25 mouse cellular contexts compared by ENCODE assay signal in the genomic region with DNA sequence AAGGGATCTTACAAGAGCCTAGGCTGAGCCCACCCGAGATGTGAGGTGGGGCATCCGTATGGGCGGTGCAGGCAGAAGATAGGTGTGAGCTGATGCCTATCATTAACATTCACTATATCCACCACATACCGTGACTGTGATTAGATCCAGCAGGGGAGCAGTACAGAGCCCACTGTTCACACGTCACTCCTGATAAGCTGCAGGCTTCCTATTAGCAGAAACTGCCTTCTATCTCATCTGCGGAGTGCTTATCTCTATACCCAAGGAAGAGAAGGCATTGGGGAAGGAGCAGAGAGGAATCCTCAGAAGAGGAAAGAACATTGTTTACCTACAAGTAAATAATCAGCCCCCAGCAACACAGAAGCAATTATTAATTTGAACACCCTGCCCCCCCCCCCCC. TPM values are rescaled to one million over a fixed set of nuclear protein-coding genes. Genes with fewer than 3 reads are reported as not detected.
DNase-seq lines count a peak whose midpoint lies in the region; ATAC-seq and TF ChIP-seq lines count a peak whose summit lies in the region.
"Had no signal": no experiment of that assay in that cellular context is flagged by ENCODE, and none has a peak within 500 bp of the region (broad histone marks: within the 10 kb centered on the region; RNA-seq: fewer than 3 reads in every experiment).

No protein-coding gene starts in this region.

- no peak for TF ChIP-seq RAD21 in MEL (IDR thresholded peaks at IDR 0.05; ENCODE audit: low read depth, low read length)

- H3K4me3 ChIP-seq in megakaryocyte, embryonic 14.5 days (replicated peaks): peak overlapping the region; percentile 66
- no peak overlapping the region for H3K4me3 ChIP-seq in MEL (ENCODE audit: control insufficient read depth in 1 of 2, insufficient read depth in 1 of 2, low read depth in 2 of 2, low read length in 2 of 2)
- H3K4me3 ChIP-seq in liver, embryonic 12.5 days: no peak overlapping the region
- H3K4me3 ChIP-seq: forebrain, embryonic 10.5 days; gastrocnemius, adult 2 months; kidney, embryonic 15.5 days; limb, embryonic 13.5 days; midbrain, embryonic 10.5 days had no signal

- no peak overlapping the region for H3K9ac ChIP-seq in MEL (ENCODE audit: control insufficient read depth, low read depth, low read length, poor library complexity, severe bottlenecking)
- H3K9ac ChIP-seq in liver, embryonic 12.5 days: no peak overlapping the region
- H3K9ac ChIP-seq: forebrain, postnatal 0 days; kidney, embryonic 15.5 days; limb, embryonic 13.5 days; lung, embryonic 14.5 days had no signal

- peak overlapping the region; percentile 2; the same call in 1 of the 2 replicates for H3K4me2 ChIP-seq in liver, embryonic 12.5 days
- H3K4me2 ChIP-seq: kidney, embryonic 15.5 days; limb, embryonic 13.5 days; lung, embryonic 14.5 days had no signal

- peak; percentile 88 to 91 for TF ChIP-seq EP300 in MEL (IDR thresholded peaks at IDR 0.05; ENCODE audit: low read depth in 1 of 2, low read length in 2 of 2)

- 9% methylated on average over 6 of the region's 6 CpGs for WGBS in liver, embryonic 12.5 days (ENCODE audit: insufficient replicate concordance)

- H3K79me2 ChIP-seq in MEL (ENCODE audit: control insufficient read depth, insufficient read depth, low read length, poor library complexity): peaks cover 6% of the 10 kb centered on the region

- no peak for TF ChIP-seq CTCF in MEL (IDR thresholded peaks at IDR 0.05 in 2 of 3, conservative IDR thresholded peaks at IDR 0.05 in 1 of 3; ENCODE audit: control insufficient read depth in 1 of 3, insufficient read depth in 1 of 3, low read depth in 2 of 3, low read length in 3 of 3, poor library complexity in 1 of 3, severe bottlenecking in 1 of 3)

- TF ChIP-seq POLR2A in MEL (IDR thresholded peaks at IDR 0.05; ENCODE audit: control insufficient read depth in 1 of 2, insufficient read depth in 1 of 2, low read depth in 1 of 2, low read length in 2 of 2, poor library complexity in 1 of 2): no peak; a peak in 1 of 4 replicates

- H3K27ac ChIP-seq in MEL (ENCODE audit: control insufficient read depth, low read depth, low read length): peak overlapping the region; percentile 90
- no peak overlapping the region for H3K27ac ChIP-seq in liver, embryonic 12.5 days
- H3K27ac ChIP-seq: forebrain, embryonic 10.5 days; gastrocnemius, adult 2 months; kidney, embryonic 15.5 days; limb, embryonic 13.5 days; midbrain, embryonic 10.5 days had no signal

- ATAC-seq in megakaryocyte, adult 5-6 weeks (ENCODE audit: poor library complexity, severe bottlenecking): no peak
- peak; percentile 59 for ATAC-seq in liver, embryonic 12.5 days
- 0 out of 2 replicates have a peak, but pooled peaks have one; percentile 12 for ATAC-seq in megakaryocyte-erythroid progenitor cell, adult 5-6 weeks (replicated peaks; ENCODE audit: low FRiP score, low TSS enrichment, poor library complexity, severe bottlenecking)
- no peak for ATAC-seq in frontal cortex, adult (ENCODE audit: low TSS enrichment)
- ATAC-seq: forebrain, postnatal 0 days; intestine, postnatal 0 days had no signal

- H3K9me3 ChIP-seq in megakaryocyte, embryonic 14.5 days: no peaks in the 10 kb centered on the region
- no peaks in the 10 kb centered on the region for H3K9me3 ChIP-seq in MEL (replicated peaks; ENCODE audit: insufficient read depth, low read length)
- H3K9me3 ChIP-seq in liver, embryonic 12.5 days (replicated peaks): no peaks in the 10 kb centered on the region
- H3K9me3 ChIP-seq: forebrain, embryonic 10.5 days; kidney, embryonic 15.5 days; limb, embryonic 13.5 days; midbrain, embryonic 10.5 days had no signal

- no peaks in the 10 kb centered on the region for H3K27me3 ChIP-seq in megakaryocyte, embryonic 14.5 days (replicated peaks)
- no peaks in the 10 kb centered on the region for H3K27me3 ChIP-seq in MEL (ENCODE audit: control insufficient read depth in 1 of 2, insufficient read depth in 2 of 2, low read length in 2 of 2)
- no peaks in the 10 kb centered on the region for H3K27me3 ChIP-seq in liver, embryonic 12.5 days (replicated peaks)
- H3K27me3 ChIP-seq: kidney, embryonic 15.5 days; limb, embryonic 13.5 days had no signal

- H3K36me3 ChIP-seq in megakaryocyte, embryonic 14.5 days (replicated peaks; ENCODE audit: low read length): peaks cover 81% of the 10 kb centered on the region
- peaks cover 7 to 88% of the 10 kb centered on the region in 2 experiments for H3K36me3 ChIP-seq in MEL (ENCODE audit: control insufficient read depth in 1 of 2, insufficient read depth in 2 of 2, low read length in 2 of 2)
- H3K36me3 ChIP-seq in liver, embryonic 12.5 days: no peaks in the 10 kb centered on the region
- H3K36me3 ChIP-seq: forebrain, embryonic 10.5 days; kidney, embryonic 15.5 days; limb, embryonic 13.5 days; midbrain, embryonic 10.5 days had no signal

- DNase-seq in MEL (ENCODE audit: low read depth, low spot score): peak; percentile 70
- no peak for DNase-seq in right cerebral cortex, postnatal 14 days
- DNase-seq: adrenal gland, postnatal 25 days; cerebellum, adult 9-10 months; forebrain, postnatal 0 days; gastrocnemius, adult 2 months; kidney, postnatal 36 days; layer of hippocampus, postnatal 36 days; lung, embryonic 14.5 days had no signal

- peaks cover 99% of the 10 kb centered on the region for H3K4me1 ChIP-seq in megakaryocyte, embryonic 14.5 days
- H3K4me1 ChIP-seq in MEL (ENCODE audit: control insufficient read depth in 1 of 2, insufficient read depth in 2 of 2, low read length in 2 of 2): peaks cover 48 to 79% of the 10 kb centered on the region in 2 experiments
- peaks cover 64% of the 10 kb centered on the region for H3K4me1 ChIP-seq in liver, embryonic 12.5 days
- H3K4me1 ChIP-seq: kidney, embryonic 15.5 days had no signal

TF ChIP-seq in MEL, 35 proteins besides CTCF, POLR2A, EP300 and RAD21 (continues in another document):
- no peak for TF ChIP-seq GABPA (IDR thresholded peaks at IDR 0.05; ENCODE audit: low read depth, low read length)
- no peak for TF ChIP-seq MAZ (IDR thresholded peaks at IDR 0.05; ENCODE audit: low read depth, low read length)
- no peak for TF ChIP-seq NRF1 (IDR thresholded peaks at IDR 0.05; ENCODE audit: insufficient read depth, low read depth, low read length, poor library complexity, severe bottlenecking)
- TF ChIP-seq ELF1 (IDR thresholded peaks at IDR 0.05; ENCODE audit: low read depth, low read length): 0 out of 2 replicates have a peak, but pooled peaks have one; percentile 55
- no peak for TF ChIP-seq KAT2A (conservative IDR thresholded peaks at IDR 0.05; ENCODE audit: low read depth, low read length)
- TF ChIP-seq ZC3H11A (IDR thresholded peaks at IDR 0.05; ENCODE audit: low read depth, low read length): no peak; the same call in 1 of the 2 replicates
- peak; percentile 72 for TF ChIP-seq SIN3A (IDR thresholded peaks at IDR 0.05; ENCODE audit: low read length)
- TF ChIP-seq MAFK (IDR thresholded peaks at IDR 0.05; ENCODE audit: borderline replicate concordance, low read depth, low read length): no peak
- TF ChIP-seq MXI1 (IDR thresholded peaks at IDR 0.05; ENCODE audit: low read depth, low read length): no peak; the same call in 1 of the 2 replicates
- no peak for TF ChIP-seq JUND (IDR thresholded peaks at IDR 0.05; ENCODE audit: low read depth, low read length)
- no peak for TF ChIP-seq ZNF384 (IDR thresholded peaks at IDR 0.05; ENCODE audit: low read depth, low read length)
- TF ChIP-seq ZKSCAN1 (IDR thresholded peaks at IDR 0.05; ENCODE audit: low read depth, low read length): no peak
- peak; percentile 46; the same call in 1 of the 2 replicates for TF ChIP-seq MYC (IDR thresholded peaks at IDR 0.05; ENCODE audit: low read depth, low read length)
- TF ChIP-seq POLR2AphosphoS5 (IDR thresholded peaks at IDR 0.05; ENCODE audit: borderline replicate concordance, low read depth, low read length): no peak
- no peak for TF ChIP-seq SMC3 (IDR thresholded peaks at IDR 0.05; ENCODE audit: low read depth, low read length)
- 0 out of 2 replicates have a peak, but pooled peaks have one; percentile 37 for TF ChIP-seq MEF2A (IDR thresholded peaks at IDR 0.05; ENCODE audit: extremely low read depth, insufficient replicate concordance, low read depth, low read length, poor library complexity, severe bottlenecking)
- peak; percentile 80 for TF ChIP-seq RCOR1 (IDR thresholded peaks at IDR 0.05; ENCODE audit: low read depth, low read length)
- peak; percentile 92 for TF ChIP-seq ETS1 (IDR thresholded peaks at IDR 0.05; ENCODE audit: low read depth, low read length)
- no peak for TF ChIP-seq USF2 (IDR thresholded peaks at IDR 0.05; ENCODE audit: borderline replicate concordance in 1 of 2, insufficient read depth in 1 of 2, low read depth in 1 of 2, low read length in 2 of 2)
- TF ChIP-seq CHD2 (IDR thresholded peaks at IDR 0.05; ENCODE audit: low read length): no peak; the same call in 1 of the 2 replicates
- TF ChIP-seq GATA1 (IDR thresholded peaks at IDR 0.05; ENCODE audit: low read depth, low read length): peak; percentile 100
- TF ChIP-seq TBP (IDR thresholded peaks at IDR 0.05; ENCODE audit: low read depth, low read length): peak; percentile 57; the same call in 1 of the 2 replicates

RNA-seq across cellular contexts. Expression of gene Lcp2, which starts 15.0 kb away (rescaled TPM):
- polyA plus RNA-seq in megakaryocyte, embryonic 14.5 days (2012; ENCODE audit: insufficient read depth, low replicate concordance): 68.0 and 131 TPM in 2 replicates
- 205 and 221 TPM in 2 replicates for total RNA-seq in megakaryocyte, adult 5-6 weeks (2015)
- 94.8 and 109 TPM in 2 replicates for total RNA-seq in megakaryocyte, adult 5-6 weeks (2017)
- total RNA-seq in MEL (2012; rRNA removed): 52.3 and 55.7 TPM in 2 replicates
- polyA plus RNA-seq in MEL (2012; ENCODE audit: insufficient read depth in 1 of 2, insufficient read length in 2 of 2, low read depth in 1 of 2, low replicate concordance in 2 of 2, missing spikeins in 1 of 2): 10 to 100 TPM; 66.4 to 70.0 TPM
- 10.5 and 11.5 TPM in 2 replicates for polyA plus RNA-seq in liver, embryonic 12.5 days (2016; fragmentation: Nextera tagmentation; extraction: Ambion mirVana)
- total RNA-seq in megakaryocyte-erythroid progenitor cell, adult 5-6 weeks (2014; fragmentation: Nextera tagmentation): 11.4 and 19.0 TPM in 2 replicates
- total RNA-seq in megakaryocyte-erythroid progenitor cell, adult 5-6 weeks (2017): 9.3 and 16.2 TPM in 2 replicates
- polyA plus RNA-seq: C2C12 had no signal

RNA-seq across cellular contexts. Expression of gene 4930469K13Rik, which starts 36.6 kb away (rescaled TPM):
- not detected in 2 replicates for polyA plus RNA-seq in megakaryocyte, embryonic 14.5 days (2012; ENCODE audit: insufficient read depth, low replicate concordance)
- total RNA-seq in megakaryocyte, adult 5-6 weeks (2015): 0.41 and 0.42 TPM in 2 replicates
- not detected in 2 replicates for total RNA-seq in megakaryocyte, adult 5-6 weeks (2017)
- total RNA-seq in MEL (2012; rRNA removed): 0.23 TPM in 1 of 2 replicates, not detected in the other
- polyA plus RNA-seq in MEL (2012; ENCODE audit: insufficient read depth in 1 of 2, insufficient read length in 2 of 2, low read depth in 1 of 2, low replicate concordance in 2 of 2, missing spikeins in 1 of 2): under 1 TPM in 1 of 2 experiments, not detected in 1; 0.29 TPM
- not detected in 2 replicates for polyA plus RNA-seq in liver, embryonic 12.5 days (2016; fragmentation: Nextera tagmentation; extraction: Ambion mirVana)
- not detected in 2 replicates for total RNA-seq in megakaryocyte-erythroid progenitor cell, adult 5-6 weeks (2014; fragmentation: Nextera tagmentation)
- total RNA-seq in megakaryocyte-erythroid progenitor cell, adult 5-6 weeks (2017): not detected in 2 replicates
- total RNA-seq: adrenal gland, postnatal 25 days; common myeloid progenitor, adult 5-6 weeks; forebrain, postnatal 0 days; gastrocnemius, adult 2 months; gastrocnemius, postnatal 4 days; layer of hippocampus, adult 8-10 months; layer of hippocampus, postnatal 36 days; left cerebral cortex, postnatal 14 days had no signal
- polyA plus RNA-seq: C2C12; forebrain, embryonic 10.5 days; forebrain, postnatal 0 days; heart, postnatal 0 days; intestine, postnatal 0 days; lung, embryonic 14.5 days; midbrain, embryonic 10.5 days had no signal

Comparison
In these comparisons a context has a peak if more than half of its experiments do, and no peak if none do; other contexts are left out.
1. ATAC-seq: peak in liver, embryonic 12.5 days (single experiment) and megakaryocyte-erythroid progenitor cell, adult 5-6 weeks (single experiment); none in megakaryocyte, adult 5-6 weeks (single experiment) and frontal cortex, adult (single experiment).